Mouse (Mus musculus) right cerebral cortex, postnatal 10 days (tissue): Measurements from ENCODE around the gene Kcnrg.
"Not testable (repeated sequence)": the region's sequence is repeated elsewhere in the genome, so short reads cannot be mapped to it uniquely, and the experiment has no call there.

ENCODE experiments used
- DNase-seq, 2 experiments: peaks; one replicate each; pipeline ENCODE4 v3.0.0; 2021; ENCODE audit warnings: low spot score in 2 of 2

Gene Kcnrg

GRCm38 (mm10) chr14:61607157-61607556, at the start of gene Kcnrg:
TSS of gene Kcnrg (plus strand) at chr14:61607457.
- DNase-seq: no peak

- DNase-seq: no peak
Measured at GRCm38 (mm10) chr14:61558901-61559300, 48.4 kb upstream of the Kcnrg start.

- DNase-seq: no peak
Measured at GRCm38 (mm10) chr14:61559856-61560255, 47.4 kb upstream of the Kcnrg start.

- not testable (repeated sequence) for DNase-seq
Measured at GRCm38 (mm10) chr14:61566211-61566610, 41.0 kb upstream of the Kcnrg start.

GRCm38 (mm10) chr14:61569344-61569743, 37.9 kb upstream of the Kcnrg start:
- DNase-seq: no peak

- peak; percentile 77 to 92 for DNase-seq
Measured at GRCm38 (mm10) chr14:61571366-61571765, 35.9 kb upstream of the Kcnrg start.

- DNase-seq: no peak
Measured at GRCm38 (mm10) chr14:61572131-61572530, 35.1 kb upstream of the Kcnrg start.

GRCm38 (mm10) chr14:61575066-61575465, 32.2 kb upstream of the Kcnrg start:
- no peak for DNase-seq

- DNase-seq: no peak
Measured at GRCm38 (mm10) chr14:61575941-61576340, 31.3 kb upstream of the Kcnrg start.

- DNase-seq: no peak
Measured at GRCm38 (mm10) chr14:61589288-61590065, 17.8 kb upstream of the Kcnrg start.

GRCm38 (mm10) chr14:61596719-61597426, 10.4 kb upstream of the Kcnrg start:
- DNase-seq: no peak

- DNase-seq: no peak
Measured at GRCm38 (mm10) chr14:61597968-61598367, 9.3 kb upstream of the Kcnrg start, which contains the start of gene Trim13. TSS of gene Trim13 (plus strand) at chr14:61598247.

- DNase-seq: peak; percentile 93
Measured at GRCm38 (mm10) chr14:61599057-61599806, 8.0 kb upstream of the Kcnrg start.

GRCm38 (mm10) chr14:61601348-61601747, 5.9 kb upstream of the Kcnrg start:
- no peak for DNase-seq

- DNase-seq: no peak
Measured at GRCm38 (mm10) chr14:61603069-61603755, 4.0 kb upstream of the Kcnrg start.

GRCm38 (mm10) chr14:61604081-61604480, 3.2 kb upstream of the Kcnrg start:
- DNase-seq: no peak

GRCm38 (mm10) chr14:61606088-61606487, 1.2 kb upstream of the Kcnrg start:
- DNase-seq: not testable (repeated sequence)

GRCm38 (mm10) chr14:61611766-61612165, 4.5 kb downstream of the Kcnrg start:
- DNase-seq: no peak

- DNase-seq: no peak
Measured at GRCm38 (mm10) chr14:61613319-61613718, 6.1 kb downstream of the Kcnrg start.

- DNase-seq: no peak
Measured at GRCm38 (mm10) chr14:61620371-61620770, 13.1 kb downstream of the Kcnrg start.

- DNase-seq: no peak
Measured at GRCm38 (mm10) chr14:61635969-61636368, 28.7 kb downstream of the Kcnrg start.

GRCm38 (mm10) chr14:61642668-61643067, 35.4 kb downstream of the Kcnrg start:
- DNase-seq: no peak
